Comparison of ENCODE assay signal across 9 mouse cellular contexts in the genomic region with DNA sequence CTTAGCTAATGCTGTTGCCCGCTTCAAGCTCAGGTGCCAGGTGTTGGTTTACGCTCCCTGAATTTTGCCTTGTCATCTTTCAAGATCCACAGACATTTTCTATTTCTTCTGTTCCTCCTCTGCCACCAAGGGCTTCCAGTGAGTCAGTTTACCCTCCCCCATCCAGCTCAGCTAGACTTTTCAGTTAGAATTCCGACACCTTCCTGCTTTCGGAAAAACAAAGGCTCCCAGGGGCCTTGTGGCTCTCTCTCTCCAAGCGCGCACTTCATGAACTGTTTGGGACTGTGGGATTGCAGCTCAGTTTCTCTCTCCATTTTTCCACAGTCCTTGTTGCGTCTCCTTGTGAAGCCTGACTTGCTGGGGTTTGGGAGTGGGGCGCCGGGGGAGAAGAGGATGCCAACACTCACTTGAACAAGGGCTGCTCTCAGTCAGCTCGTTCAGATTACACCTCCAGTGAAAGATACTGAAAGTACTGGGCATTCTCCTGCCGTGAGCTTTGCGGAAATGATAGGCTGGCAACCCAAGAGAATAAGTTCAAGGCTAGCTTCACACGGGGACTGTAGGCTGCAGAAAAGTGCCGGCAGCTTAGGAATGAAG.
A peak's percentile ranks its signal among the peaks of the same experiment; 100 is the strongest.
DNase-seq lines count a peak whose midpoint lies in the region; ATAC-seq lines count a peak whose summit lies in the region.
"Had no signal": no experiment of that assay in that cellular context is flagged by ENCODE, and none has a peak within 500 bp of the region (broad histone marks: within the 10 kb centered on the region; RNA-seq: fewer than 3 reads in every experiment).

No protein-coding gene starts in this region.

- no peaks in the 10 kb centered on the region for H3K36me3 ChIP-seq in liver, embryonic 11.5 days (ENCODE audit: control insufficient read depth, insufficient read depth, low read length)
- no peaks in the 10 kb centered on the region for H3K36me3 ChIP-seq in embryonic facial prominence, embryonic 12.5 days
- no peaks in the 10 kb centered on the region for H3K36me3 ChIP-seq in limb, embryonic 11.5 days (ENCODE audit: control insufficient read depth, insufficient read depth, low read length)
- no peaks in the 10 kb centered on the region for H3K36me3 ChIP-seq in neural tube, embryonic 15.5 days

- H3K4me3 ChIP-seq in liver, embryonic 11.5 days (ENCODE audit: low read depth, low read length): no peak overlapping the region
- H3K4me3 ChIP-seq in embryonic facial prominence, embryonic 12.5 days: 0 out of 2 replicates have a peak overlapping the region, but pooled peaks have one; percentile 1
- H3K4me3 ChIP-seq in limb, embryonic 11.5 days (ENCODE audit: low read depth, low read length): no peak overlapping the region
- no peak overlapping the region for H3K4me3 ChIP-seq in neural tube, embryonic 15.5 days (replicated peaks)

- no peak for DNase-seq in liver, embryonic 11.5 days (ENCODE audit: low spot score)
- DNase-seq in liver: no peak
- DNase-seq in limb, embryonic 11.5 days (ENCODE audit: low spot score): peak; percentile 42
- DNase-seq in urinary bladder, postnatal 4 days (ENCODE audit: low spot score in 2 of 2): no peak
- no peak for DNase-seq in layer of hippocampus, adult 9-11 months
- DNase-seq: cerebellum, adult 9-11 months; lung, adult 18-20 months had no signal

- H3K9ac ChIP-seq in liver, embryonic 11.5 days (ENCODE audit: low read depth, low read length): no peak overlapping the region
- 0 out of 2 replicates have a peak overlapping the region, but pooled peaks have one; percentile 15 for H3K9ac ChIP-seq in embryonic facial prominence, embryonic 12.5 days
- peak overlapping the region; percentile 41 for H3K9ac ChIP-seq in limb, embryonic 11.5 days (ENCODE audit: low read length)
- no peak overlapping the region for H3K9ac ChIP-seq in neural tube, embryonic 15.5 days (replicated peaks)

- ATAC-seq in liver, embryonic 11.5 days (replicated peaks; ENCODE audit: low FRiP score): no peak
- ATAC-seq in embryonic facial prominence, embryonic 12.5 days (ENCODE audit: insufficient number of reproducible peaks, insufficient read depth, low FRiP score, low TSS enrichment): no peak
- ATAC-seq in limb, embryonic 11.5 days (ENCODE audit: insufficient number of reproducible peaks, low FRiP score, low TSS enrichment, low read depth): no peak
- no peak for ATAC-seq in neural tube, embryonic 15.5 days (ENCODE audit: low FRiP score)

- no peaks in the 10 kb centered on the region for H3K9me3 ChIP-seq in liver, embryonic 11.5 days (ENCODE audit: control insufficient read depth, low read length)
- no peaks in the 10 kb centered on the region for H3K9me3 ChIP-seq in embryonic facial prominence, embryonic 12.5 days
- H3K9me3 ChIP-seq in limb, embryonic 11.5 days (ENCODE audit: control insufficient read depth, low read length): no peaks in the 10 kb centered on the region
- H3K9me3 ChIP-seq in neural tube, embryonic 15.5 days (replicated peaks): no peaks in the 10 kb centered on the region

- H3K4me2 ChIP-seq in liver, embryonic 11.5 days: peak overlapping the region; percentile 39
- peak overlapping the region; percentile 38 for H3K4me2 ChIP-seq in embryonic facial prominence, embryonic 12.5 days (replicated peaks)
- H3K4me2 ChIP-seq in limb, embryonic 11.5 days (ENCODE audit: low read depth, severe bottlenecking): peak overlapping the region; percentile 3; the same call in 1 of the 2 replicates
- peak overlapping the region; percentile 39 for H3K4me2 ChIP-seq in neural tube, embryonic 15.5 days

- no peaks in the 10 kb centered on the region for H3K27me3 ChIP-seq in liver, embryonic 11.5 days (replicated peaks; ENCODE audit: control insufficient read depth, insufficient read depth, low read length)
- H3K27me3 ChIP-seq in embryonic facial prominence, embryonic 12.5 days: no peaks in the 10 kb centered on the region
- H3K27me3 ChIP-seq in limb, embryonic 11.5 days (ENCODE audit: control insufficient read depth, insufficient read depth, low read length): no peaks in the 10 kb centered on the region
- H3K27me3 ChIP-seq in neural tube, embryonic 15.5 days (replicated peaks): no peaks in the 10 kb centered on the region

- H3K4me1 ChIP-seq in liver, embryonic 11.5 days (replicated peaks; ENCODE audit: control insufficient read depth, insufficient read depth, low read length): no peaks in the 10 kb centered on the region
- peaks cover 17% of the 10 kb centered on the region for H3K4me1 ChIP-seq in embryonic facial prominence, embryonic 12.5 days
- peaks cover 8% of the 10 kb centered on the region; the same call in 1 of the 2 replicates for H3K4me1 ChIP-seq in limb, embryonic 11.5 days (ENCODE audit: control insufficient read depth, insufficient read depth, low read length)
- H3K4me1 ChIP-seq in neural tube, embryonic 15.5 days: peaks cover 11% of the 10 kb centered on the region

- H3K27ac ChIP-seq in liver, embryonic 11.5 days (ENCODE audit: low read depth, low read length): no peak overlapping the region
- H3K27ac ChIP-seq in embryonic facial prominence, embryonic 12.5 days: peak overlapping the region; percentile 47; the same call in 1 of the 2 replicates
- H3K27ac ChIP-seq in limb, embryonic 11.5 days (replicated peaks; ENCODE audit: low read depth, low read length): no peak overlapping the region
- no peak overlapping the region for H3K27ac ChIP-seq in neural tube, embryonic 15.5 days (replicated peaks)

- WGBS in liver, embryonic 11.5 days: 33% methylated on average over 14 of the region's 14 CpGs
- WGBS in embryonic facial prominence, embryonic 12.5 days: 26% methylated on average over 14 of the region's 14 CpGs
- WGBS in limb, embryonic 11.5 days: 29% methylated on average over 14 of the region's 14 CpGs
- 39% methylated on average over 14 of the region's 14 CpGs for WGBS in neural tube, embryonic 15.5 days

Comparison
In these comparisons a context has a peak if more than half of its experiments do, and no peak if none do; other contexts are left out.
1. H3K9ac ChIP-seq: peak in embryonic facial prominence, embryonic 12.5 days (single experiment) and limb, embryonic 11.5 days (single experiment); none in liver, embryonic 11.5 days (single experiment) and neural tube, embryonic 15.5 days (single experiment).
2. Peak in every context shown above with its lines, with median percentiles within 50 percentile points of each other: H3K4me2 ChIP-seq.